Mouse (Mus musculus) lung, adult 2 months (tissue): ENCODE results near the gene Trim63.

Experiments
- CTCF ChIP-seq: fragments of 200-500 bp; IDR thresholded peaks from 2 replicates; pipeline ENCODE4 v1.5.1; 2011; ENCODE audit warnings: mild to moderate bottlenecking, low read length, control low read depth; ENCODE audit not compliant: insufficient read depth
- POLR2A ChIP-seq: fragments of 200-500 bp; IDR thresholded peaks from 2 replicates; pipeline ENCODE4 v1.6.1; 2011; ENCODE audit warnings: low read depth, mild to moderate bottlenecking, control low read depth, low read length, borderline replicate concordance; ENCODE audit errors: extremely low read depth

DNA sequence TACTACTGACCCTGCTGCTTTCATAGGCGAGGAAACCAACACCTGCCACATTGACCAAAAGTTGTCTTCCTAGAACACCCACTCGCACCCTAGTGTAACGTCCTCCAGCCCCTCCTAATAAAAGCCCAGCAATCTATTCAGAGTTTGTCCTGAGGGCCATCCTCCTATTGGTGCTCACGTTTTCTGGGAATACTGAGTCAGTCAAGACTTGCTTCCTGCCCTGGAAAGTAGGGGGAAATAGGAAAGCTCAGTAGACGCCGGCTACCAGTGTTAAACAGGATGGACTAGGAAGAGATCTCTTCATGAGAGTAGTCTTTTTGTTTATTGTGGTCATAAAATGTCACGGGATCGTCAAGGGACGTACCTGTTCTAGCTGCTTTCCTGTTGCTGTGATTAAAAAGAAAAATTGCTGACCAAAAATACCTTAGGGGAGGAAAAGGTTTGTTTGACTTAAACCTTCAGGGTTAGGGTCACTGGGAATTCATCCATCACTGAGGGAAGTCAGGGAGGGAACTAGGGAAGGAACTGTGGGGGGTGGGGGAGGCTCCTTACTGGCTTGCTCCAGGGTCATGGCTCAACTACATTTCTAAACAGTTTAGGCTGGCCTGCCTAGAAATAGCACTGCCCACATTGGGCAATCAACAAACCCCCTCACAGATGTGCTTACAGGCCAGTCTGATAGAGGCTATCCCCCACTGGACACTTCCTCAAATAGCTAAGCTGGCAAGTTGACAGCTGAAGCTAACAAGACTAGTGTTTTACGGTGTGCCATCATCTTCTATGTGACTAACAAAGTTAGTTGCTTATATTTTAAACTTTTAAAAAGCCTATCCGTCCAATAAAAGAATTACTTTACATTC lies 26.3 kb upstream of the Trim63 start:
- TF ChIP-seq POLR2A = no peak
- TF ChIP-seq CTCF = no peak
